Mouse (Mus musculus): ENCODE measurements around the gene Dock6. TPM values are rescaled to one million over a fixed set of nuclear protein-coding genes. Genes with fewer than 3 reads are reported as not detected.
"Not testable (repeated sequence)": the region's sequence is repeated elsewhere in the genome, so short reads cannot be mapped to it uniquely, and the experiment has no call there.

Gene Dock6
- total and polyA plus RNA-seq, 3 experiments, result 0.79 to 3.6 (median 3.3) TPM

- Histone ChIP-seq H3K79me2 (replicated peaks; ENCODE audit: control insufficient read depth, extremely low read depth, insufficient read depth, poor library complexity, severe bottlenecking) (no peaks in the 10 kb centered on the region), H3K4me3 (replicated peaks in 1 of 3; ENCODE audit: low read depth in 2 of 3, low read length in 2 of 3, poor library complexity in 1 of 3) (no peak overlapping the region), H3K9ac (ENCODE audit: insufficient read depth, low read depth) (no peak overlapping the region), H3K27ac (ENCODE audit: insufficient read depth, low read depth) (no peak overlapping the region), H3K27me3 (replicated peaks) (peaks cover 46% of the 10 kb centered on the region), H3K9me3 (replicated peaks; ENCODE audit: low read length) (peaks cover 9% of the 10 kb centered on the region), H3K36me3 (replicated peaks in 1 of 2; ENCODE audit: control insufficient read depth in 1 of 2, insufficient read depth in 1 of 2, low read length in 1 of 2) (no peaks in the 10 kb centered on the region), H3K4me2 (ENCODE audit: insufficient read depth, low read depth, poor library complexity, severe bottlenecking) (no peak overlapping the region), H3K4me1 (ENCODE audit: control insufficient read depth in 1 of 2, insufficient read depth in 2 of 2) (0 out of 4 replicates have a peak, but pooled peaks cover 0 to 2% of the 10 kb centered on the region in 2 experiments)
- in situ Hi-C loops (cut with MboI; ENCODE audit: low pct_ligation_motif_present, low pct_unique_long_range_greater_than_20kb, low sequenced_read_pairs) (no loop called here), dilution Hi-C loops (cut with MboI; ENCODE audit: extremely low pct_ligation_motif_present, extremely low pct_unique_long_range_greater_than_20kb, low sequenced_read_pairs) (no loop called here)
- TF ChIP-seq KAT2A (IDR thresholded peaks at IDR 0.05; ENCODE audit: insufficient replicate concordance, low read length), result no peak
- no peak for TF ChIP-seq ETS1 (conservative IDR thresholded peaks at IDR 0.05; ENCODE audit: low read depth, low read length)
- no peak for TF ChIP-seq CHD2 (IDR thresholded peaks at IDR 0.05; ENCODE audit: low read length)
- TF ChIP-seq TCF12 (IDR thresholded peaks at IDR 0.05; ENCODE audit: low read depth, low read length), result no peak
- TF ChIP-seq RCOR1 (conservative IDR thresholded peaks at IDR 0.05; ENCODE audit: low read depth, low read length), result no peak
- no peak for TF ChIP-seq EP300 (IDR thresholded peaks at IDR 0.05; ENCODE audit: low read length)
- TF ChIP-seq MYC (IDR thresholded peaks at IDR 0.05; ENCODE audit: low read depth, low read length), result no peak
- no peak for TF ChIP-seq CHD1 (IDR thresholded peaks at IDR 0.05; ENCODE audit: low read depth, low read length)
- TF ChIP-seq CTCF (conservative IDR thresholded peaks at IDR 0.05 in 1 of 2, IDR thresholded peaks at IDR 0.05 in 1 of 2; ENCODE audit: low read depth in 2 of 2, low read length in 2 of 2), result no peak
- no peak for TF ChIP-seq HCFC1 (IDR thresholded peaks at IDR 0.05; ENCODE audit: low read depth, low read length)
- no peak for TF ChIP-seq SIN3A (IDR thresholded peaks at IDR 0.05; ENCODE audit: low read length)
- no peak for TF ChIP-seq PAX5 (IDR thresholded peaks at IDR 0.05; ENCODE audit: low read length)
- TF ChIP-seq ELF1 (IDR thresholded peaks at IDR 0.05; ENCODE audit: low read depth, low read length), result no peak
- no peak for TF ChIP-seq ZKSCAN1 (IDR thresholded peaks at IDR 0.05; ENCODE audit: borderline replicate concordance, low read depth, low read length)
- TF ChIP-seq E2F4 (IDR thresholded peaks at IDR 0.05; ENCODE audit: insufficient replicate concordance, low read depth, low read length), result no peak
- TF ChIP-seq NRF1 (IDR thresholded peaks at IDR 0.05; ENCODE audit: low read depth, low read length), result no peak
- no peak for DNase-seq (ENCODE audit: extremely low read depth)
Measured at GRCm38 (mm10) chr9:21865673-21866398, 13.4 kb upstream of the Dock6 start.

- TF ChIP-seq ZMIZ1 (IDR thresholded peaks at IDR 0.05; ENCODE audit: low read depth, low read length) (no peak), MAFK (IDR thresholded peaks at IDR 0.05; ENCODE audit: insufficient replicate concordance, low read length) (no peak), NELFE (IDR thresholded peaks at IDR 0.05; ENCODE audit: low read depth, low read length) (no peak), ZKSCAN1 (IDR thresholded peaks at IDR 0.05; ENCODE audit: borderline replicate concordance, low read depth, low read length) (no peak), RCOR1 (conservative IDR thresholded peaks at IDR 0.05; ENCODE audit: low read depth, low read length) (no peak), BHLHE40 (IDR thresholded peaks at IDR 0.05; ENCODE audit: low read depth, low read length) (no peak), RAD21 (IDR thresholded peaks at IDR 0.05; ENCODE audit: low read depth, low read length) (no peak), SIN3A (IDR thresholded peaks at IDR 0.05; ENCODE audit: low read length) (no peak)
- in situ Hi-C loops (cut with MboI; ENCODE audit: low pct_ligation_motif_present, low pct_unique_long_range_greater_than_20kb, low sequenced_read_pairs), result no loop called here
- no peak overlapping the region for H3K4me2 ChIP-seq (ENCODE audit: insufficient read depth, low read depth, poor library complexity, severe bottlenecking)
- peaks cover 31% of the 10 kb centered on the region for H3K27me3 ChIP-seq (replicated peaks)
- H3K27ac ChIP-seq (ENCODE audit: insufficient read depth, low read depth), result no peak overlapping the region
- H3K4me1 ChIP-seq (ENCODE audit: control insufficient read depth in 1 of 2, insufficient read depth in 2 of 2), result no peaks in the 10 kb centered on the region
- dilution Hi-C loops (cut with MboI; ENCODE audit: extremely low pct_ligation_motif_present, extremely low pct_unique_long_range_greater_than_20kb, low sequenced_read_pairs), result no loop called here
- H3K36me3 ChIP-seq (replicated peaks in 1 of 2; ENCODE audit: control insufficient read depth in 1 of 2, insufficient read depth in 1 of 2, low read length in 1 of 2), result no peaks in the 10 kb centered on the region
- H3K4me3 ChIP-seq (replicated peaks in 1 of 3; ENCODE audit: low read depth in 2 of 3, low read length in 2 of 3, poor library complexity in 1 of 3), result no peak overlapping the region
- peaks cover 11% of the 10 kb centered on the region for H3K9me3 ChIP-seq (replicated peaks; ENCODE audit: low read length)
- no peak for DNase-seq (ENCODE audit: extremely low read depth)
- no peak overlapping the region for H3K9ac ChIP-seq (ENCODE audit: insufficient read depth, low read depth)
- H3K79me2 ChIP-seq (replicated peaks; ENCODE audit: control insufficient read depth, extremely low read depth, insufficient read depth, poor library complexity, severe bottlenecking), result no peaks in the 10 kb centered on the region
Measured at GRCm38 (mm10) chr9:21862181-21862580, 9.7 kb upstream of the Dock6 start.

GRCm38 (mm10) chr9:21860349-21860748 lies 7.9 kb upstream of the Dock6 start:
- in situ Hi-C loops (cut with MboI; ENCODE audit: low pct_ligation_motif_present, low pct_unique_long_range_greater_than_20kb, low sequenced_read_pairs); dilution Hi-C loops (cut with MboI; ENCODE audit: extremely low pct_ligation_motif_present, extremely low pct_unique_long_range_greater_than_20kb, low sequenced_read_pairs): not testable (repeated sequence)

More at GRCm38 (mm10) chr9:21860349-21860748, 7.9 kb upstream of the Dock6 start:
- H3K36me3 ChIP-seq (replicated peaks in 1 of 2; ENCODE audit: control insufficient read depth in 1 of 2, insufficient read depth in 1 of 2, low read length in 1 of 2); H3K27ac ChIP-seq (ENCODE audit: insufficient read depth, low read depth); H3K4me3 ChIP-seq (replicated peaks in 1 of 3; ENCODE audit: low read depth in 2 of 3, low read length in 2 of 3, poor library complexity in 1 of 3); H3K79me2 ChIP-seq (replicated peaks; ENCODE audit: control insufficient read depth, extremely low read depth, insufficient read depth, poor library complexity, severe bottlenecking); H3K4me1 ChIP-seq (ENCODE audit: control insufficient read depth in 1 of 2, insufficient read depth in 2 of 2); H3K4me2 ChIP-seq (ENCODE audit: insufficient read depth, low read depth, poor library complexity, severe bottlenecking); H3K9ac ChIP-seq (ENCODE audit: insufficient read depth, low read depth); DNase-seq (ENCODE audit: extremely low read depth): not testable (repeated sequence)
- peaks cover 24% of the 10 kb centered on the region for H3K27me3 ChIP-seq (replicated peaks)
- H3K9me3 ChIP-seq (replicated peaks; ENCODE audit: low read length), result peaks cover 11% of the 10 kb centered on the region
